Mouse (Mus musculus) gonadal fat pad, adult 2 months (tissue): ENCODE results near the gene Atp2a2. TPM values are rescaled to one million over a fixed set of nuclear protein-coding genes. Genes with fewer than 3 reads are reported as not detected.
"Not testable (repeated sequence)": the region's sequence is repeated elsewhere in the genome, so short reads cannot be mapped to it uniquely, and the experiment has no call there.

Experiments
- DNase-seq: peaks from one replicate; pipeline ENCODE4 v3.0.0-alpha.2; 2012; ENCODE audit warnings: low read depth
- polyA plus RNA-seq: library from polyadenylated mRNA; depleted of rRNA; stranded (reverse); fragments of >200 nt; gene quantifications from 2 replicates; pipeline ENCODE4 v1.2.3, GENCODE M21; 2012

The Atp2a2 gene
- polyA plus RNA-seq, 1 experiment, result 97.9 TPM

DNA sequence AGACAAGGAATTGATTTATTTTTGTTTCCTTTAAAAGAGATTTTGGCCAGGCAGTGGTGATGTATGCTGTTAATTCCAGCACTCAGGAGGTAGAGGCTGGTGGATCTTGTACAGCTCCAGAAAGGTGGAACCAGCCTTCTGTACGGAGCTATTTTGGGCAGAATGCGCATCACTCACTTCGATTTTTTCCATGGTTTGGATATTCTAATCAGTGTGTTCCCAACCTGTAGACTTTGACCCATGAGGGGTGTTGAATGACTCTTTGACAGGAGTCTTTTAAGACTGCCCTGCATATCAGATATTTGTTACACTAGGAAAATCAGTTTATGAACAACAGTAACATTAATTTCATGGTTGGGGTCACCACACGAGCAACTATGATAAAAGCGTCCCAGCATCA lies 50.7 kb downstream of the Atp2a2 start:
- no peak for DNase-seq

- no peak for DNase-seq
Measured at GRCm38 (mm10) chr5:122450913-122451317, 51.1 kb downstream of the Atp2a2 start.

GRCm38 (mm10) chr5:122449946-122450345 lies 52.1 kb downstream of the Atp2a2 start:
- DNase-seq, result no peak

DNA sequence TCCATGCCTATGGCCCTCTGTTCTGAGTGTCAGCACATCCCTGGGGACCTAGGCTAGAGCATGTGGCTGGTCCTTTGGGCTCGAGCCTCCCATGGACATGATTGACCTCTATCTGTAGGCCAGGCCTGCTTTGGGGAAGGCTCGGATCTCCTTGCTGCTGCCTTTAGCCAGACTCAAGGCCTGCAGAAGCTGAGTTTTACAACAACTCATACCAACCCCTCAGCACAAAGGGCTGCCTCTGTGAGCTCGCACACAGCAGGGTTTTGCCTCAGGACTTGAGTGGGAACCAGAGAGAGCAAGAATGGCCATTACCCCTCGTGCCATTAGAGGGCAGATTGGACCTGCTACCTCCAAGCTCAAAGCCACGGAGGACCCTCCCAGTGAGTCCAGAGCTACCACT lies 53.2 kb downstream of the Atp2a2 start:
- no peak for DNase-seq

GRCm38 (mm10) chr5:122447857-122448256 lies 54.2 kb downstream of the Atp2a2 start:
- DNase-seq, result peak; percentile 90

- no peak for DNase-seq
Measured at GRCm38 (mm10) chr5:122445051-122445610, 56.9 kb downstream of the Atp2a2 start.

GRCm38 (mm10) chr5:122444492-122444891 lies 57.5 kb downstream of the Atp2a2 start:
- DNase-seq, result no peak

GRCm38 (mm10) chr5:122440095-122440630 lies 61.9 kb downstream of the Atp2a2 start:
- no peak for DNase-seq

DNA sequence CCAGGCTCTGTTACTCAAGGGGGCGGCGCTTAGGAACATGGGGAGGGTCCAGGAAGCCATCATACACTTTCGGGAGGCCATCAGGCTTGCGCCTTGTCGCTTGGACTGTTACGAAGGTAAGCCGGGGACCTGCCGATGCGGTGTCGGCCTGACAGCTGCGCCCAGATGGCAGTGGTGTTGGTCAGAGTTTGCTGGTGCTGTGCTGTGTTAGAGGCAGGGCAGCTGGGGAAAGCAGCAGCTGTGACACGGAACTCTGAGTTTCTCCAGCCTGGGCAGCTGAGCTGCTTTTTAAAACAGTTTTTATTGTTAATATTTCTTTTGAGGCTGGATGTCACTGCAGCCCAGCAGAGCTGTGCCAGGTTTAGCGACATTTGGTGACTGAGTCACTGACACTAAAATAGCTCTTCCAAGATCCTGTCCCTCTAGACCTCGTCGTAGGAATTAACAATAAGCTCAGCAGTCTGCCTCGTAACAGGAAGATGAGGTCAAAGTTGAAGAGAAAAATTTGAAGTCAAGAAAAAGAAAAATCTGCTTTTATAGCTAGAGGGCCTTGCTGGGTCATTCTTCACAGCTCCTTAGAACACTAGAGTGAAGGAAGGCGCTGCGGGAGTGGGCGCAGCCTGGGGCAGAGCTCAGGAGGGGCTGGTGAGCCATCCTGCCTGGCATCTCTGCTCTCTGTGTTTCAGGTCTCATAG lies 62.5 kb downstream of the Atp2a2 start:
- DNase-seq, result no peak

GRCm38 (mm10) chr5:122434541-122434940 lies 67.5 kb downstream of the Atp2a2 start:
- no peak for DNase-seq

DNA sequence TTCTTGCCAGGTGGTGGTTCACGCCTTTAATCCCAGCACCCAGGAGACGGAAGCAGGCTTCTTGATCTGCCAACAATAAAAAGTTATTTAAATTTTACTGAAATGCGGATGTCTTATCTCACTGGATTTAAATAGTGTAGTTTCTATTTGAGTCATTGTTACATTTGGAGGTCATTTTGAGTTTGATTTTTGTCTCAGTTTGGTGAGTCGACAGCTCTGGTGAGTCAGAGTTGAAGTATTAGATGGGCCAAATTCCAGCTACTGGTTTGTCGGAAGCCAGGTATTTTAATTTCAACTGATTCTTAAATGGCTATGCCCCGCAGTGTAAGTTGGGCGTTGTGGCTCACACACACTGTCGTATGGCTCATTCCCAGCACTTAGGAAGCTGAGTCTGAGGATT lies 70.8 kb downstream of the Atp2a2 start:
- no peak for DNase-seq

DNA sequence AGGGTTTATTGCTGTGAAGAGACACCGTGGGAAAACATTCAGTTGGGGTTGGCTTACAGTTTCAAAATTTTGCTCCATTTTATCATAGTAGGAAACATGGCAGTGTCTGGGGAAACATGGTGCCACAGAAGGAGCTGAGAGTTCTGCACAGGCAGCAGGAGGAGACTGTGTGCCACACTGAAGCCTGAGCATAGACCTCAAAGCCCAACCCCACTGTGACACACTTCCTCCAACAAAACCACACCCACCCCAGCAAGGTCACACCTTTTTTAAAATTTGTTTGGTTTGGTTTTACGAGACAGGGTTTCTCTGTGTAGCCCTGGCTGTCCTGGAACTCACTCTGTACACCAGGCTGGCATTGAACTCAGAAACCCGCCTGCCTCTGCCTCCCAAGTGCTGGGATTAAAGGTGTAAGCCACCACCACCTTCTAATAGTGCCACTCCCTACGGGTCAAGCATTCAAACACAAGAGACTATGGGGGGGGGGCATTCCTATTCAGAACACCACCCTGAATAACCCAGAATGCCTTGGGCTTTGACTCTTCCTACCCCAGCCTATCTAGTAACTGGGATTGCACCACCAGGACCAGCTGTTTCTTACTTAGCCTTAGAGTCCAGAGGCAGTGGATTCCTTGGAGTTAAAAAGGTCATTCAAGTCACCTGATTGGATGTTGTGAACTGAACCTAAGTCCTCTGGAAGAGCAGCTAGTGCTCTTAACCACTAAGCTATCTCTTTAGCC lies 71.8 kb downstream of the Atp2a2 start:
- DNase-seq, result no peak

- DNase-seq, result no peak
Measured at GRCm38 (mm10) chr5:122425550-122425949, 76.5 kb downstream of the Atp2a2 start.

DNA sequence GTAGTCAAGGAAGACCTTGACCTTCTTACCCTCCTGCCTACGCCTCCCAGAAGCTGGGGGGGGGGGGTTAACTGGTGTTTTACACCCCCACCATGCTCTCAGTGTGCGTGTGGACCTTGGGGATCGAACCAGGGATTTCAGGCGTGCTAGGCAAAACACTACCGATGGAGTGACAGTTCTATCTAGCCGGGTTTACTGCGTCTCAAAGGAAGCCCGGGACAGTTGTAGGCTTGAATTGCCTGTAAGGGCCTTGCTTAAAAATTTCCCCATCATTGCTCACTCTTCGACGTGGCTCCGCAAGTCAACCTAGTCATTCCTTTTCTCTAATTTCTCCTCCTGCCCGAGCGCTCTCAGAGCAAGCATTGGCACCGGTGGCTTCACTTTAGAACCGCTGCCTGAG lies 78.9 kb downstream of the Atp2a2 start:
- no peak for DNase-seq

GRCm38 (mm10) chr5:122422071-122422964 lies 79.7 kb downstream of the Atp2a2 start:
- DNase-seq, result peak; percentile 54

DNA sequence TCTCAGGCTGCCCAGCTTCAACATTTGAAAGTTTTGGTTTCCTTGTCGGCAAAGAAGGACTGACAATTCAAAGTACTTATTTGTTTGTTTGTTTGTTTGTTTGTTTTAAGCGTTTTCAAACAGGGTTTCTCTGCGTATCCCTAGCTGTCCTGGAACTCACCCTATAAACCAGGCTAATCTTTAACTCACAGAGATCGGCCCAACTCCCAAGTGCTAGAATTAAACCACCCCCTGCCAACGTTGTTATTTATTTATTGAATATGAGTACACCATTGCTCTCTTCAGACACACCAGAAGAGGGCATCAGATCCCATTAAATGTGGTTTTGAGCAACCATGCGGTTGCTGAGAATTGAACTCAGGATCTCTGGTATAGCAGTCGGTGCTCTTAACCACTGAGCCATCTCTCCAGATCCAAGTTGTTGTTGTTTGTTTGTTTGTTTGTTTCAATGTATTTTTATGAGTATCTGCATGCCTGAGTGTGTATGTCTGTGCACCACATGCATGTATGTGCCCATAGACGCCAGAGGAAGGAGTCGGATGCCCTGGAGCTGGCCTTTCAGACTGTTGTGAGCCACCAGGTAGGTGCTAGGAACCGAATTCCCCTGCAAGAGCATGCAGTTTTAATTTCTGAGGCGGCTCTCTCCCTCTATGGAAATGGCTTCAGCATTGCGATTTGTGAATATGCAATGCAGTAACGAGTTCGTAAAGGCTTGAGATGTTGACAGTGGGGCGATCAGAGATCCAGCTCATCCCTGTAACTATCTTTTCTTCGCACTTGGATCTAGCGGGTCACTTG lies 80.6 kb downstream of the Atp2a2 start, which contains the start of gene Anapc7:
Gene Anapc7 (plus strand): TSS at position 423 of the 798 bp plus-strand sequence.
- DNase-seq, result no peak

- not testable (repeated sequence) for DNase-seq
Measured at GRCm38 (mm10) chr5:122420676-122421075, 81.3 kb downstream of the Atp2a2 start.

DNA sequence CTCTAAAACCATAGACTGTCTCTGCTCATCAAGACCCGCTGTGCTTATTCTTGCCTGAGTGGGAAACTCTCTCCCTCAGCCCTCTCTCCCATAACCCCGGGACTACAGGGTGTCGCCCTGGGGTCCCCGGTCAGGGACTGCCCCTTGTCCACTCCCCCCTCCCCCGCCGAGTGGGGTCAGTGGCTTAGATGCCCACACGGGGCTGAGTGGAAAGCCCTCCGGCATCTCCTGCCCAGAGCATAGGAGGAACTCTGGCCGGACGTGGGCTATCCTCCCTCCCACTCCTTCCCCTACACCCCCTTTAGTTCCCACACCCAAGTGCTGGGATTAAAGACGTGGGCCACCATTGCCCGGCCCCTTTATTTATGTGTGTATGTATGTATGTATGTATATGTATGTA lies 86.6 kb downstream of the Atp2a2 start:
- no peak for DNase-seq

DNA sequence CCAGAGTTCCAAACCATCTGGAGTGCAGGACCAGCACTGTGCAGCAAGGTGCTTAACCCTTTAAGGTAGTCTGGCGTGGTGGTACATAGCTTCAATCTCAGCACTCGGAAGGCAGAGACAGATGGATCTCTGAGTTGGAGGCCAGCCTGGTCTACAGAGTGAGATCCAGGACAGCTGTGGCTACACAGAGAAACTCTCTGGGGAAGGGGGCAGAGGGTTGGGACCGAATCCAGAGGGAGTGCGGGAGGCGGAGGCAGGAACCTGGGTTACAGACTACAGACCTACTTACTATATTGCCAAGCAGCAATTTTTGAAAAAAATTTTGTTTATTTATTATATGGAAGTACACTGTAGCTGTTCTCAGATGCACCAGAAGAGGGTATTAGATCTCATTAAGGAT lies 87.7 kb downstream of the Atp2a2 start:
- no peak for DNase-seq

- no peak for DNase-seq
Measured at GRCm38 (mm10) chr5:122412826-122413225, 89.2 kb downstream of the Atp2a2 start.

- no peak for DNase-seq
Measured at GRCm38 (mm10) chr5:122411892-122412291, 90.1 kb downstream of the Atp2a2 start.
